Mouse (Mus musculus): ENCODE data around the gene Pop7.

DNA sequence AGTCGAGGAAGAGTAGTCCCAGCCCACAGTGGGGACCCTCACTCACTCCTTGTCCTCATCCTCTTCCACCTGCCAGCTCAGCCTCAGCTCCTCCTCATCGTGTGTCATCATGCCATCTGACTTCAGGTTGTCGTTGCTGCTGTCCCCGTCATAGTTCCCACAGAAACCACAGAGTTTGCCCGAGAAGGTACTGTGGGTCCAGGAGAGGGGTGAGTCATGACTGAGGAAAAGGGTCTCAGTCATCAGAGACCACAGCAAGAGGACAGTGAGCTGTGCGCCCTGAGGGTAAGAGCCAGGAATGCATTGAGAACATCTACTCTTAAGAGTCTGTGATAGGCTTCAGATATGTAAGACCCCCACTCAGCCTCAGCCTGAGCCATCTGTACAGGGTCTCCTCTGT is 47.1 kb downstream of the Pop7 start:
- no peak for TF ChIP-seq POLR2AphosphoS2 (IDR thresholded peaks at IDR 0.05; ENCODE audit: insufficient read length, low read depth)
- TF ChIP-seq USF1 (IDR thresholded peaks at IDR 0.05; ENCODE audit: low read depth) = no peak
- TF ChIP-seq POLR2A (IDR thresholded peaks at IDR 0.05; ENCODE audit: insufficient read length, low read depth) = no peak
- no peak for TF ChIP-seq MYOG (IDR thresholded peaks at IDR 0.05; ENCODE audit: control insufficient read depth in 1 of 3, insufficient read depth in 1 of 3, insufficient read length in 2 of 3, low read depth in 2 of 3)
- TF ChIP-seq CEBPB (IDR thresholded peaks at IDR 0.05; ENCODE audit: insufficient read depth, poor library complexity, severe bottlenecking) = no peak
- no peak for TF ChIP-seq E2F4 (IDR thresholded peaks at IDR 0.05; ENCODE audit: insufficient read depth)
- no peak for TF ChIP-seq MAX (IDR thresholded peaks at IDR 0.05; ENCODE audit: low read depth)
- TF ChIP-seq TCF12 (IDR thresholded peaks at IDR 0.05; ENCODE audit: insufficient read depth, poor library complexity, severe bottlenecking) = no peak
- TF ChIP-seq SRF (IDR thresholded peaks at IDR 0.05; ENCODE audit: control insufficient read depth, insufficient read length, low read depth) = no peak
- TF ChIP-seq MYOD1 (IDR thresholded peaks at IDR 0.05; ENCODE audit: control insufficient read depth in 1 of 3, insufficient read length in 2 of 3, low read depth in 2 of 3) = no peak
- no peak for TF ChIP-seq REST (IDR thresholded peaks at IDR 0.05; ENCODE audit: insufficient read depth, insufficient read length)
